Mouse (Mus musculus) CH12.LX (cell line): Measurements from ENCODE around the gene Apba2.

Experiments
- CTCF ChIP-seq, 2 experiments: IDR thresholded peaks in 1 of 2; conservative IDR thresholded peaks in 1 of 2; 2 replicates each; pipeline ENCODE4 v1.5.1; 2011 to 2012; ENCODE audit warnings: low read depth in 2 of 2, low read length in 2 of 2, improper control_type of control experiment in 1 of 2, inconsistent platforms in 1 of 2, mild to moderate bottlenecking in 1 of 2, moderate library complexity in 1 of 2
- E2F4 ChIP-seq: IDR thresholded peaks from 2 replicates; pipeline ENCODE4 v1.6.1; 2011; ENCODE audit warnings: low read depth, low read length, improper control_type of control experiment; ENCODE audit not compliant: insufficient replicate concordance
- EP300 ChIP-seq: IDR thresholded peaks from 2 replicates; pipeline ENCODE4 v1.6.1; 2011; ENCODE audit warnings: low read length, improper control_type of control experiment
- MAX ChIP-seq: IDR thresholded peaks from 2 replicates; pipeline ENCODE4 v1.6.1; 2011; ENCODE audit warnings: low read length, improper control_type of control experiment
- MAZ ChIP-seq: IDR thresholded peaks from 2 replicates; pipeline ENCODE4 v1.6.1; 2012; ENCODE audit warnings: low read depth, mild to moderate bottlenecking, inconsistent platforms, low read length, improper control_type of control experiment, moderate library complexity
- NELFE ChIP-seq: IDR thresholded peaks from 2 replicates; pipeline ENCODE4 v1.6.1; 2011; ENCODE audit warnings: low read depth, low read length, improper control_type of control experiment
- POLR2A ChIP-seq: IDR thresholded peaks from 2 replicates; pipeline ENCODE4 v1.6.1; 2011; ENCODE audit warnings: low read depth, mild to moderate bottlenecking, improper control_type of control experiment, low read length
- POLR2AphosphoS2 ChIP-seq: IDR thresholded peaks from 2 replicates; pipeline ENCODE4 v1.6.1; 2011; ENCODE audit warnings: low read depth, low read length, improper control_type of control experiment
- RAD21 ChIP-seq: IDR thresholded peaks from 2 replicates; pipeline ENCODE4 v1.6.1; 2011; ENCODE audit warnings: low read depth, mild to moderate bottlenecking, low read length, improper control_type of control experiment, moderate library complexity
- SIN3A ChIP-seq: IDR thresholded peaks from 2 replicates; pipeline ENCODE4 v1.6.1; 2012; ENCODE audit warnings: low read length, improper control_type of control experiment, inconsistent platforms
- USF2 ChIP-seq: conservative IDR thresholded peaks from 2 replicates; pipeline ENCODE4 v1.6.1; 2011; ENCODE audit warnings: low read depth, low read length, improper control_type of control experiment
- ZC3H11A ChIP-seq: IDR thresholded peaks from 2 replicates; pipeline ENCODE4 v1.6.1; 2012; ENCODE audit warnings: low read depth, mild to moderate bottlenecking, inconsistent platforms, low read length, improper control_type of control experiment
- ZNF384 ChIP-seq: IDR thresholded peaks from 2 replicates; pipeline ENCODE4 v1.6.1; 2012; ENCODE audit warnings: low read depth, low read length, improper control_type of control experiment, inconsistent platforms

DNA sequence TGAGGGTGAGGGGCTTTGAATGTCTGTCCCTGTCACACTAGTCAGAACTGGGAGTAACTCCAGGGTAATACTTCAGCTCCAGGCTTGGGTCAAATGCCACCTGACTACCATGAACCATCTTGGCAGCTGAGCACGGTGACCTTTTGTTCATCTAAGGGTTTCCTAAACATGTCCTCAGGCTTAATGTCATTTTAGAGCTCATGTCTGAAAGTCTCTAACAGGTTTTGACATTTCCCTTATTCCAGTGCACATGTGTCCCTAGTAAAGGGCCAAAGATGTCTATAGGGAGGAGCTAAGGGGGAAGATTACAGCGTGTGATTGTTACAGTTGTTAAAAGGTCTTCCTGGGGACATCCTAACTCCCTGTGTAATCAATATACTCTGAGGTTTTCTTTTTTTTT, 43.7 kb upstream of the Apba2 start:
- TF ChIP-seq CTCF (conservative IDR thresholded peaks at IDR 0.05 in 1 of 2, IDR thresholded peaks at IDR 0.05 in 1 of 2; ENCODE audit: low read depth in 2 of 2, low read length in 2 of 2) = no peak
- TF ChIP-seq USF2 = no peak
- no peak for TF ChIP-seq RAD21
- TF ChIP-seq SIN3A = no peak
- no peak for TF ChIP-seq POLR2A
- no peak for TF ChIP-seq MAX
- TF ChIP-seq EP300 = no peak
- no peak for TF ChIP-seq ZNF384
- no peak for TF ChIP-seq MAZ
- no peak for TF ChIP-seq POLR2AphosphoS2
- no peak for TF ChIP-seq ZC3H11A
- TF ChIP-seq NELFE = no peak
- no peak for TF ChIP-seq E2F4
